Mouse (Mus musculus) liver, adult 2 months (tissue): Measurements from ENCODE around the gene Tff3.

Source experiments
- CTCF ChIP-seq: fragments of 200-500 bp; IDR thresholded peaks from 2 replicates; pipeline ENCODE4 v1.5.1; 2011; ENCODE audit warnings: low read depth, low read length, control low read depth
- POLR2A ChIP-seq: fragments of 200-500 bp; IDR thresholded peaks from 2 replicates; pipeline ENCODE4 v1.6.1; 2011; ENCODE audit warnings: low read length, control low read depth; ENCODE audit not compliant: insufficient read depth; ENCODE audit errors: extremely low read depth

- no peak for TF ChIP-seq CTCF
- TF ChIP-seq POLR2A: no peak
Observed at GRCm38 (mm10) chr17:31094781-31095180, 34.7 kb downstream of the Tff3 start.
